Mouse (Mus musculus): Measurements from ENCODE around the gene Crebbp.

GRCm38 (mm10) chr16:4199995-4200394 lies 13.8 kb downstream of the Crebbp start:
- TF ChIP-seq CTCF (IDR thresholded peaks at IDR 0.05; ENCODE audit: borderline replicate concordance, control insufficient read depth, extremely low read depth, insufficient read depth, low read length, poor library complexity) (no peak), POLR2A (IDR thresholded peaks at IDR 0.05; ENCODE audit: control insufficient read depth, extremely low read depth, insufficient read depth, low read length, poor library complexity) (no peak)

All from thymus, adult 2 months (tissue).